Mouse (Mus musculus) embryo, embryonic 10.5 days (tissue): ENCODE measurements around the gene Rab4b.

Experiments
- DNase-seq: peaks from one replicate; pipeline ENCODE4 v3.0.0-alpha.2; 2015; ENCODE audit warnings: low spot score

Gene Rab4b

DNA sequence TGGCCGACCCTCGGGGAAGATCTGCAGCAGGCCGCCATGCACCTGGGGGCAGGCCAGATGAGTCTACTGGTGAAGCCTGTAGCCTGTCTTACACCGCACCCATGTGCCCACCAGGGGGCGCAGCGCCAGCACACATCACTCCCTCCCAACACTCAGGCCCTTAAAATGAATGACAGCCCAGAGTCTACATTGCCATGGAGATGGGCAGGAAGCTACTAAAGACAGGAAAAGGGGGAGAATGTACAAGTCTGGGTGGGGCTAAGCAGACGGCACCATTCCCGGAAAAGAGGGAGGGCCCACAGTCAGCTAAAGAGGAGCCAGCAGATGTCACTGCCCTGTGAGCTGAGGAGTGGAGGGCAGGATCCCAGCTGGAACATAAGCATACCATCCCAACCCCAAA is 18.8 kb downstream of the Rab4b start:
- DNase-seq = peak; percentile 88

DNA sequence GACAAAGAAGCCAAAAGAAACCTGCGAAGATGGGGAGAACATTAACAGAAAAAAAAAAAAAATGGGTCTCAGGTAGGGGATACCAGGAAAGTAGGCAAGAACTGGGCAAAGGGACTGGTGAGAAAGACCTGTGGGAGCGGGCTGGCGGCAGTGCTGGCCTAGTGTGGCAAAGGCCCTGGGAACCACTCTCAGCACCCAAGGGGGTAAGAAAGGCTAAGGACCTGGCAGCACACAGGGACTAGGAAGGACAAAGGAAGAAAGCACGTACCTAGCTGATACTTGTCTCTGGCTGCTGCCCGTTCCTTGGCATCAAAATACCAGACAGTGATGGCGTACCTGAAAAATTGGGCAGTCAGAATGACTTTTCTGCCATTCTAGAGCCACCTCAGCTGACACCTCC is 19.4 kb downstream of the Rab4b start:
- no peak for DNase-seq

DNA sequence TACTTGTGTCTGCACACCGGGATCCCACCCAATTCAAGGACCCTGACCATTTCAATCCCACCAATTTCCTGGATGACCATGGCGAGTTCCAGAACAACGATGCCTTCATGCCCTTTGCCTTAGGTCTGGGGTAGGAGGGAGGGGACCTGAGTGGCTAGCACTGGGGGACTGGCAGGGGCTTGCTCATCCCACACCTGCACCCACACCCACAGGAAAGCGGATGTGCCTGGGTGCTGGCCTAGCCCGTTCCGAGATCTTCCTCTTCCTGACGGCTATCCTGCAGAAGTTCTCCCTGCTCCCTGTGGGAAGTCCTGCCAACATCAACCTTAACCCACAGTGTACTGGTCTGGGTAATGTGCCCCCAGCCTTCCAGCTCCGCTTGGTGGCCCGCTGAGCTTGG is 20.5 kb downstream of the Rab4b start:
- DNase-seq = no peak

DNA sequence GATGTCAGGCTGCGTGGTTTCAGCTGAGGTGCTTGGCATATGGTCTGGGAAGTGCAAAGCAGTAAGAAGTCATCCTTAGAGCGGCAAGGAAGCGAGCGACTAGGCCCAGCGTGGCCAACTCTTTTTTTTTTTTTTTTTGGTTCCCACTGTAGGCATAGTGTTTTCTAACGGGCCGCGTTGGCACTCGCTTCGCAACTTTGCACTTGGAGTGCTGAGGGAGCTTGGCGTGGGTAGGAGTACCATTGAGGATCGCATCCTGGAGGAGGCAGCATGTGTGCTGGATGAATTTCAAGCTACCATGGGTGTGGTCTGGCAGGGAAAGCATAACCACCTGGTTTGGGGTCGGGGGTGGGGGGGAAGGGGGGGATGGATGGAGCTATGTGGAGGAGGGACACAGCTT is 22.7 kb downstream of the Rab4b start:
- no peak for DNase-seq

DNA sequence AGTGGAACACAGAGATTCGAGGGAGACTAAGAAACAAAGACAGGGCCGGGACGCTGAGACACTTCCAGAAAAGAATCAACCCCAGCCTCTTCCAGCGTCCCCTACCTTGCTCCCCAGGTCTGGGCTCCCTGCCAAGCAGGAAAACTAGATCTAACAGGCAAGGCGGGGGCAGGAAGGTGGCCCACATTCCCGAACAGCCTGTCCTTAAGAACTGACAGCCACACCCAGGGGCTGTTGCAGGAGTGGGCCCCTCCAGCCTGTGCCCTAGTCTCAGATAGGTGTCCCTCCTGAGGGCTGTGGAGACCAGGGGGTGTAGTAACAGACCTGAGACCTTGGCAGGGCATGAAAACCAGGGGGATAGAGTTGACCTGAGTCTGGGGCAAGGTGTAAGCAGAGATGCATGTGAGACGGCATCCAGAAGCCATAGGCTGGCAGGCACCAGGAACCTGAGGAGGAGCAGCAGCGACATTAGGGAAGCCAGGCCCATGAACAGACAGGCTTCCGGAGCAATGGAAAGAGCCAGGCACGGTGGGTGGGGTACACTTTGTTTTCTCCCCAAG is 25.4 kb downstream of the Rab4b start, which contains the start of gene Cyp2t4:
TSS of gene Cyp2t4 (plus strand) at position 510 of the 560 bp plus-strand sequence.
- no peak for DNase-seq

DNA sequence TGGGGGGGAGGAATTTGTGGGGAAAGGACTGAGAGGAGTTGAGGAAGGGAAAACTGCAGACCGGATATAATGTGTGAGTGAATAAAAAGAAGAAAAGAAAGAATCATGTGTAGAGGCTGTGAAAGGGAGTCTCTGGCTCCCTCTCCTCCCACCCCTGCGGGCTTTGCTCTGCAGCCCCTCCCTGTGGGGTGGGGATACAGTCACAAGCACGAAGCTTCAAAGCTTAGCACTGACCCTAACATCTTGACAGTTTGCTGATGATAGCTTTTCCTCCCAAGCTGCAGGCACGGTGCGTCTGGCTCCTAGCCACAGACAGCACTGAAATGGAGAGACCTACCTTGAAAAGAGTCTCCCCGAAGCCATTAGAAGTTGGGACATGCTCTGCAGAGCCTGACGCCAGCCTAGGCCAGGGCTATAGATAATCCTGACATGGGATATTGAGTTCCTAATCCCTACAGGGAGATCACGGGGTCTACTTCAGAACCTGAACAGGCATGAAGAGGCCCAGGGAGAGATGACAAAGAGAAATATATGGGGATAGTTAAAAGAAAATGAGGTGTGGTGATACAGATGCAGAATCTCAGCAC is 42.2 kb downstream of the Rab4b start:
- DNase-seq = no peak

DNA sequence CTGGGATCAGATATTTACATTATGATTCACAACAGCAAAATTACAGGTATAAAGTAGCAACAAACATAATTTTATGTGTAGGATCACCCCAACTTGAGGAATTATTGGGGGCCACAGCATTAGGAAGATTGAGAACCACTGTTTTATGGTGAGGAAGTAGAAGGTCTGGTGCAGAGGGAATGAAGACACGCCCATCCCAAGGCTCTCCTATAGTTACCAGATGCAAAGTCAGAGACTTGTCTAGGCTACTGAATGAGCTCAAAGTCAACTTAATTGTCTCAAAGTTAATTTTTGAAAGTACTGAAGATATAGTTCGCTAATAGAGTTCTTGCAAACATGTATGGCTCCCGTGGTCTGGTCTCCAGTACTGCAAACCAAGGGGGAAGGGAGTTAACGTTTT is 44.9 kb downstream of the Rab4b start:
- DNase-seq = no peak

DNA sequence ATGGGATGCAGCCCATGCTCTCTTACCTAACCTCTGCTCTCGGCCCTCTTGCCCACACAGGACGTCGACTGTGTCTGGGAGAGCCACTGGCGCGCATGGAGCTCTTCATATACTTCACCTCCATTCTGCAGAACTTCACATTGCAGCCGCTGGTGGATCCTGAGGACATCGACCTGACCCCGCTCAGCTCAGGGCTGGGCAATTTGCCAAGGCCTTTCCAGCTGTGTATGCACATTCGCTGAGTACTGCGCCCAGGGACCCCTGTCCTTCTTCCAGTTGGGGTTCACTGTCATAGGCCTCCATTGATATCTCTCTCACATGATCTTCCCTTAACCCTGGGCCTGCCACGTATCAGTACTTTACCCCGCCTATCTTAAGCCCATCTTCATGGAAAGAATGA is 45.5 kb downstream of the Rab4b start:
- DNase-seq = no peak

DNA sequence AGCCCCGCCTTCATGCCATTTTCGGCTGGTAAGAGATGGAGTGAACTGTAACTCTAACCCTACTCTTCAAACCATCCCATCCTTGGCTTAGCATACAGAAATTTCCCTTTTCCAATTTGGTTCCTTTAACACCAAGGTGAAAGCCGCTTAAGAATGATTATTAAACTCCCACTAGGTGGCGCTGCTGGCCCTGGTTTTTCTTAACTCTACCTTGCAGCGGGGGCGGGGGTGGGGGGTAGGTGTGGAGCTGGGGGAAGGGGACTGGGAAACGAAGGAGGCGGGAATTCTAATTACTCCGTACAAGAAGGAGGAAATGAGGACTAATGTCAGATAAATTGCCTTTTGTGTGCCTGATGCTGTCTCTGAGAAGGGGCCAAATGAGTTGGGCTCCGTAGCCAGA is 46.1 kb downstream of the Rab4b start:
- peak; percentile 79 for DNase-seq

DNA sequence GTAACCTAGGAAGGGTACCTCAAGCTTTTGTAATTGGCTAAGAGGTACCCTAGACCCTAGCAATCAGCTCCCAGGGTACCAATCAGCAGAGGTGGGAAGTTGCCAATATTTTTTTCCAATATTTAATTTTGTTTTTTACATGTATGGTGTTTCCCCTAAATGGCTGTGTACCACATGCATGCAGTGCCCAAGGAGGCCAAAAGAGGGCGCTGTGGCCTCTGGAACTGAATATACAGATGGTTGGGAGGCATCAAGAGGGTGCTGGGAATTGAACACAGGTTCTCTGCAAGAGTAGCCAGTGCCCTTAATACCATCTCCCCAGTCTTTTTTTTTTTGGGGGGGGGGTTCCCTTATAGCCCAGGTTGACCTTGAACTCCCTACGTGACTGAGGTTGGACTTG is 47.3 kb downstream of the Rab4b start:
- no peak for DNase-seq

DNA sequence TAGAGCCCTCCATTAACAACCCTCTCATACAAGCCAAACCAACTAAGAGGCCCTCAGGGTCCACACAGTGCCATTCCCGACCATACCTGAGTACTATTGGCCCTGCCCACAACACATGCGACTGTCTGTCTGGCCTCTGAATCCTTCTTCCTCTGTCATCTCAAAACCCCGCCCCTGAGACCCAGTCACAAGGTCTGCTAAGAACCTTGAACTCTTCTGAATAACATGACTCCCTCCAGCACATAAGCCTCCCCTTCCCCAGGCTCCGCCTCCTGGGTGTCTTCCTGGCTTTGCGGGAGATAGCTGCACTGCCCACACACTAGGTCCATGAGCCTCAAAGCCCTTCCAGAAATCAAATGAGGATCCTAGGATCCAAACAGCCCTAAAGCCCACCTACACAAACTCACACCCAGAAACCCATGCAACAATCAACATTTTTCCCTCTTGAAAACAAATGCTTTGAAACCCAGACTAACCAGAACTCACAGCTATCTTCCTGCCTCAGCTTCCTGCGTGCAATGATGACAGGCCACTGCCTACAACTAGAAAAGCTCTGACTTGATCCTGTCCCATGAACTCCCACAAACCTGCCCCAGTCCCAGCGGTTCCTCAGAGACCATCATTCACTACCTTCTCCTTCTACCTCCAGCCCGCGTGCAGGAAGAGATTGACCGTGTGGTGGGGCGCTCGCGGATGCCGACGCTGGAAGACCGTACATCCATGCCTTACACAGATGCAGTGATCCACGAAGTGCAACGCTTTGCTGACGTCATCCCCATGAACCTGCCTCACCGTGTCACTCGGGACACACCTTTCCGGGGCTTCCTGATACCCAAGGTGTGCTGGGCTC is 48.0 kb downstream of the Rab4b start:
- no peak for DNase-seq

DNA sequence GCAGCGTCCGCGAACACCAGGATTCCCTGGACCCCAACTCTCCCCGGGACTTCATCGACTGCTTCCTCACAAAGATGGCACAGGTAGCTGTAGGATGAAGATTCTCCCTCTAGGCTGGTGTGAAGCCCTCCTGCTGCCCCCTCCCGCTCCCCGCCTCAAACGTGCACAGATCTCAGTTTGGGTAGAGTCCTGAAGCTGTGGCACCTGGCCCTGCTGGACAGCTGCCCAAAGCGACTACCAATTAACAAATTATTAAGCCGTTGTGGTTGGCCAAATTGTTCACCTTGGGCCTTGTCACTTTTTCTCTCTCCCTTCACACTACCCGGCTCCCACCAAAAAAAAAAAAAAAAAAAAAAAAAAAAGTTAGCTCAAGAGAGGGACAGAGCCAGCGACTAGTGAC is 48.9 kb downstream of the Rab4b start:
- DNase-seq = no peak

DNA sequence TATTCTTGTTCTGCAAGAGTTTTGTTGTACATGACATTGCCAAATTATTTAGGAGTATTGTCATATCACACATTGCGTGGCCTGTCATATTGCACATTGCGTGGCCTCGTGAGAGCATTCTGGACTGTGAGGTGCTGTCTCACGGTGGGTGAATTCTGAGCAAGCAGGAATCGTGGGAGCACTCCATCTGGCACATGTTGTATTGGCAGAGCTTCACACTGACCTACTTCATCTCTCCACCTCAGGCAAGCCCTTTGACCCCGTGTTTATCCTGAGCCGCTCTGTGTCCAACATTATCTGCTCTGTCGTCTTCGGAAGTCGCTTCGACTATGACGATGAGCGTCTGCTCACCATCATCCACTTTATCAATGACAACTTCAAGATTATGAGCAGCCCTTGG is 49.8 kb downstream of the Rab4b start:
- no peak for DNase-seq

DNA sequence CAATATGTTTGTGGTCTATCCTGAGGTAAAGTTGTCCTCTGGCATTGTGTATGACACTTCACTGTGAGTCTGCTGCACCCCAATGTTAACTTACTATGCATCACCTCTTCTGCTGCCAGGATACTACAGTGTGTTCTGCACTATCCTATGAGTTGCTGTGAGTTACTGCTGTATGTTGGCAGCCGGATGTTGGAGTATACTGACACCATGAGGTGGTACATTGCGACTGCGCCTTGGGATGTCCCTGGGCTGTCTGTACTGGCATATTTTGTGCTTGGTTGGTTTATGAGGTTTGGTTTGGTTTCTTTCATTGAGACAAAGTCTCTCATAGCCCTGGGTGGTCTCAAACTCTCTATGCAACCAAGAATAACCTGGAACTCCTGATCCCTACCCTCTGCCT is 50.5 kb downstream of the Rab4b start:
- DNase-seq = peak; percentile 51

DNA sequence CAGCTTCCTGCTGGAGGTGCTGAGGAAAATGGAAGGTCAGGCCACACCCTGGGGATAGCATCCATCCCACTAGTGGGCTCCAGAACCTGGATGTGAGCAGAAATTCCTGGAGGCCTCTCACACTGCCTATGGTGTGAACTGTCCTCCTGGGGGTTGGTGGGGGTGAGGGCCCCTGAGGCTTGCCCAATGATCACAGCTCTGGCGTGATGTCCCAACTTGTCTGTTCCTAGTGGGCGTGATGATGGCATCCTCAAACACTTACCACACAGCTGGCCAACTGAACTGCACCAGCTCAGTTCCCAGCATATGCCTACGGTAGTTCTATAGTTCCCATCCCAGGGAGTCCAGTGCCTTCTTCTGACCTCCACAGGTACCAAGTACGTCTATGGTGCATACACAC is 53.7 kb downstream of the Rab4b start:
- no peak for DNase-seq

DNA sequence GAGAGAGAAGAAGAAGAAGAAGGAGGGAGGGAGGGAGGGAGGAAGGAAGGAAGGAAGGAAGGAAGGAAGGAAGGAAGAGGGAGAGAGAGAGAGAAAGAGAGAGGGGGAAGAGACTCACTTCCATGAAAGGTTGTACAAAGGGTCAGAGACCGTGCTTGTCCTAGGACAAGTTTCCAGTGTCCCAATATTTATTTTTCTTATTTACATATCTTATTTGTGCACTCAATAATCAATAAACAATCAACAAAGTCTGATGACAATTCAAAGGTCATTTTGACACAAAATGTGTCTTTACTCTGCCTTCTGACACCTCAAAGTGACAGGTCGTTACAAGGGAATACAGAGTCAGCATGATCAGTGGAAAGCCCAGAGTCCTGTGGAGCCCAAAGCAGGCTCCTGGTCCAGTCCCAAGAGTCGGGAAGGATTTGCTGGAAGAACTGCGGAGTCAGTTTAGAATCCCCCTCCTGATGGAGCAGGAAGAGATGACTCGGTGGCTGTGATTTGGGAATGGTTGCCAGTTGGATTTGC is 54.3 kb downstream of the Rab4b start:
- no peak for DNase-seq

DNA sequence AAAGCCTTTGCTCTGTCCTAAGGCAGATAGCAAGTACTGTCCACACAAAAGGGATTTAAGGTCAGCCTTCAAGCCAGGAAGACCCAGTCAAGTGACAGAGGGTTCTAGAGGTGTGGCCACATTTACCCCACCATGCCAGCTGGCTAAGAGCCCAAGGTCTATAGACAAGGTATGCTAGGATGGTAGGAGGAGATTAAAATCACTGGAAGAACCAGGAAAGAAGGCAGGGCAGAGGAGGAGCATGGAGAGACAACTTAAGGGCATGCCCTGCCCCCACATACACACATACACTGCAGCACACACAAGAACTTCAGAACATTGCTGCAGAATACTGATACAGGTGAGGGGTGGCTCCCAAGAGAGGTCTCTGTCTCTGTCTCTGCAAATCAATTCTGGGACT is 59.0 kb downstream of the Rab4b start, which contains the start of gene Cyp2f2:
TSS of gene Cyp2f2 (plus strand) at position 234 of the 400 bp plus-strand sequence.
- DNase-seq = no peak
